Mouse (Mus musculus) thymus, postnatal 0 days (tissue): ENCODE measurements around the gene Mrpl43. TPM values are rescaled to one million over a fixed set of nuclear protein-coding genes. Genes with fewer than 3 reads are reported as not detected.
"Not testable (repeated sequence)": the region's sequence is repeated elsewhere in the genome, so short reads cannot be mapped to it uniquely, and the experiment has no call there.

Source experiments
- DNase-seq: peaks from one replicate; pipeline ENCODE4 v3.0.0-alpha.2; 2015; ENCODE audit warnings: low spot score
- polyA plus RNA-seq: library from polyadenylated mRNA; unstranded; fragments of >200 nt; fragmentation: Nextera tagmentation; extraction: Ambion mirVana; gene quantifications from 2 replicates; pipeline ENCODE4 v1.2.1, GENCODE M21; 2015

The Mrpl43 gene
- polyA plus RNA-seq, result 89.1 and 102 TPM in 2 replicates

GRCm38 (mm10) chr19:45005957-45006712, at the start of gene Mrpl43:
TSS of gene Mrpl43 (minus strand) at chr19:45006442.
- DNase-seq, result peak; percentile 92

DNA sequence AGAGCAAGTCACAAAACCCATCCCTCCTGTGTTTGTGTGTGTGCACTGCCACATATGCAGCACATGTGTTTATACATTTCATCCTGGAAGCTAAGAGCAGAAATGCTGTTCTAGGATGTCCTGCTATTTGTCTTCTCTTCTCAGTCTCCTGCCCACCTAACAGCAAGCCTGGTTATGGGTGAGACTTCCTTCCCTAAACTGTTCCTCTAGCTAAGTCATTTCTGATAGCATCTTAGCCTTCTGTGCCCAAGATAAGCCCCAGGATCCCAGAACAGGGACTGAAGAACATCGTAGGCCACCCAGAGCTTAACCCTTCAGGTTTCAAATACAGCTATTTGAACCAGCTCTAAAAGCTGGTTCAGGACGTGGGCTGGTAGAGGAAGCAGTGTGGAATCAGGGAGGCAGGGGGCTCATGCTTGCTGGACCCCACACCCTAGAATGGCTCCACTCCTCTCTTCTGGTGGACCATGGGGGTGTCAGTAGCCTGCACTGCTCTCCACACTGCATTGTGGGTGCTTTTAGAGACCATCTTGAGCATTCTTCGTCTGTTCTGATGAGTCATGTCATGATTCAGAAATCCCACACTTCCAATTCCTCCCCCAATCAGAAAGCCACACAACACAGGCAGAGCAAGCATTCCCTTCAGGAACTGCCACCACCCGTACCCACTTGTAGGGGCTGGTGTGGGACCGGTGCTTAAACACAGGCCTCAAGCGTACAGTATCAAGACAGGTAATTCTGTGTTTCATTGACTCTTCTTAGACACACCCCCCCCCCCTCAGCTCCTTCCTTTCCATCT, 48.8 kb upstream of the Mrpl43 start:
- DNase-seq, result no peak

DNA sequence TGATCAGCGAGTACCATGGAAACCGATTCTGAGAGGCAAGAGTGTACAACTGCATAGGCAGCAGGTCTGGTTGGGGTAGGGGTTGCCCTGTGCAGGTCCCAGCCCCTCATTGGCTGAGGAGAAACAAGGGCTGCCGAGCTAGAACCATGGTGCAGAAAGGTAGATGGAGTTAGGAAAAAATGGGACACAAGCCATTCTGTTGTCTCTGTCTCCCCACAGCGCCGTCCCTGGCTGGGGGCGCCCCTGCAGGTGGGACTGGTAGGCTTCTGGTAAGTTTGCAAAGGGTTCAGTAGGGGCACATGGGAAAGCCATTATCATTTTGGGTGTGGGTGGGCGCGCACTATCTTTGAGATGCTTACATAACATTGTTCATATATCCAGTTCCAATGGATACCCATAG, 47.2 kb upstream of the Mrpl43 start:
- no peak for DNase-seq

DNA sequence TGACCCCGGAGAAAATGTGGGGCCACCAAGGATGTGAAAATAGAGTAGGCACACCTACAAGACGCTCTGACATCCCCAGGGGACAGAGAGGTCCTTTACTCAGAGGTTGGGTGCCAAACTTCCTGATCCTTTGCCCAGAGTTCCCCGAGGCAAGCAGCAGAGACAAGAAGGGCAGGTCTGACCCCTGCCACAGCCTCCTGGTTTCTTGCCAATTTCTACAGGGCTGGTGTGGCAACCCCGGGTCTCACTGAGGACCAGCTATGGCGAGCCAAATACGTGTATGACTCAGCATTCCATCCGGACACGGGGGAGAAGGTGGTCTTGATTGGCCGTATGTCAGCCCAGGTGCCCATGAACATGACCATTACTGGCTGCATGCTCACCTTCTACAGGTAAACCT, 43.3 kb upstream of the Mrpl43 start:
- DNase-seq, result no peak

DNA sequence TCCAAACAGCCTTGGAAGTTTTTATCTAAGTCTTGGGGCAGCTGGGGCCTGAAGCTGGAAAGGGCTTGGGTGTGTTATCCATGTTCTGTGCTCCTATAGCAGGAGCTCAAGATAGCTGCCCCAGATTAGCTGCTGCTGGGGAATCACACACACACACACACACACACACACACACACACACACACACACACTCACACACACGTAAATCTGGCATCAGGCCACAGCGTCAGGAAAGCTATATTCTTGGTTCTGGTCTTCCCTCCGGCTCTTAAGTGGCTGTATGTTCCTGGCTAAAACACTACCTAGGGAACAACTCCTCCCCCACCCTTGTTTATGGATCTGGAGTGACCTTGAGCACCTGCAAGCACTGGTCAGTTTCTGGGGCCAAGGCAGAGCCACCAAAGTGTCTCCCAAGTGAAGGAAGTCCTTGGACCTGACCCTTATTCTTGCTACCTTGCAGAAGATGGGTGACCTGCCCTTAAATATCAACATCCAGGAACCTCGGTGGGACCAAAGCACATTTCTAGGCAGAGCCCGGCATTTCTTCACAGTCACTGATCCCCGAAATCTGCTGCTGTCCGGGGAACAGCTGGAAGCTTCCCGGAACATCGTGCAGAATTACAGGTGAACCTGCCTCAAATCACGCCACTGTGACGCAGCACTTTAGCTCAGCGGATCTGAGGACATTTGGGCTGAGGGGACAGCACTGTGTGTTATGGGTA, 42.6 kb upstream of the Mrpl43 start:
- no peak for DNase-seq

DNA sequence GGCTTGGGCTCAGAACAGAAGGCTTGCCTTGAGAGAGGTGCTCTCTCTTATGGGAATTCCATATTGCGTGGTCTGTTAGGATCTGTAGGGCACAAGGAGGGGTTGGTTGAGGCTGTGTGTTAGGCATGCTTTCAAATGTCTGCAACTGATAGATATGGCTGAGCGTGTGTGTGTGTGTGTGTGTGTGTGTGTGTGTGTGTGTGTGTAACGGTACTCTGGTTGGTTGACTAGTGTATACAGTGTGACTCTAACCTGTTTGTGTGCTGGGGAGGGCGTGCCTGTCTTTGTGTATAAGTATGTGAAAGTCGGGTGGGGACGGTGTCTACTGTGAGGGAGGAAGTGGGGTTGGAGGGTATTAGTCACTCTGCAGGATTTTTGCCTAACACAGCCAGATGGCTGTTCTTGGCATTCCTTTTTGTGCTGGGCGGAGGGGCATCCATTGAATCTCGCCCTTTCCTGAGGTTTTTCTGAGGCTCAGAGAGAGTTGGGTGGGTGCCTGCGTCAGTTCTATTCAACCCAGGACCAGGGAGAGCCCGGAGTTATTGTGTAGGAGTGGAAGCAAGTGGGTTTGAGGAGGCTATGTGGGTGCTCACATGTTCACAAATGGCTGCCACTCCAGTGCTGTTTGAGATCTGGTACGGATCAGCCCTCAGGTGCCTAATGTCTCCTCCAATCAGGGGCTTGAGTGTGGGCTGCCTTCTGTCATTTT, 41.8 kb upstream of the Mrpl43 start:
- peak; percentile 60 for DNase-seq

DNA sequence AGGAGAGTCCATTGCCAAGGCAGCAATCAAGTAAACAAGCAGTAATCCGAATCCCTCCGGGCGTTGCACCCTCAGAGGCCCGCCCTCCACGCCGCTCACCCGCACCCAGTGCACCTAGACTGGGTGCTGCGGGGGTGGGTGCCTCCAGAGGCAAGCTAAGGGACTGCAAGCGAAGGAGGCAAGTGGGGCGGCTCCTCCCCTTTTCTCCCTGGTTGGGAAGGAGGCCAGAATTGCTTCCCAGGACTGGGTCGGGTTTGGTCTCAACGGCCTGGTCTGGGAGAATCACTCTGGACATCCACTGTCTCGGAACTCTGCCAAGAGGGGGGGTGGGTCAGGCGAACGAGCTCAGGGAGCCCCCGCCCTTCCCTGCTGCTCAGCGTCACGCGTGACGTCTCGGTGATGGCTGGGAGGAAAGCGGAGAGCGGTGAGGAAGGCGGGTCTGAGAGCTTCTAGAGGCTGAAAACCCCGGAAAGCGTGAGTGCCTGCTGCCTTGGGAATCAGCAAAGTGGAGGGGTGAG, 41.2 kb upstream of the Mrpl43 start, which contains the start of gene Sfxn3:
Sfxn3 (plus strand) TSS at position 87 of the 518 bp plus-strand sequence.
- DNase-seq, result peak; percentile 91

GRCm38 (mm10) chr19:45046523-45047321, 40.5 kb upstream of the Mrpl43 start:
- peak; percentile 83 for DNase-seq

GRCm38 (mm10) chr19:45045651-45046050, 39.4 kb upstream of the Mrpl43 start, which contains the start of gene Pdzd7:
TSS of gene Pdzd7 (minus strand) at chr19:45045717.
- no peak for DNase-seq

DNA sequence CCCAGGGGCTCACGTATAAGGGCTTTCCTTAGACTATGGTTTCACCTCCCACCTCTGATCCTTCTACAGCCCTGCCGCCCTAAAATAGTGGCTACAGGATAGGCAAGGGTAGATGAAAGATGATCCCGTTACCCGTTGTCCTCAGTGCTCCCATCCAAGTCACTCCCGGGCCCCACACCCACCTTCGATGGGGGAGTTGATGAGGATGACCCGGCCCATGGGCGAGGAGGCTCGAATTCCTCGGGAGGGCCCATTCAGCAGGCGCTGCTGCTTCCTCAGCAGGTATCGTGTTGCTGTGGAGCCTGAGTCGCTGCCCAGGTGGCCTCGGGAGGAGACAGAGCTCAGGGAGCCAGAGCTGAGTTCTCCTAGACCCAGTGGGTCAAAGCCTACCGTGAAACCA, 39.0 kb upstream of the Mrpl43 start:
- no peak for DNase-seq

- DNase-seq, result peak; percentile 54
Observed at GRCm38 (mm10) chr19:45044389-45044927, 38.2 kb upstream of the Mrpl43 start.

DNA sequence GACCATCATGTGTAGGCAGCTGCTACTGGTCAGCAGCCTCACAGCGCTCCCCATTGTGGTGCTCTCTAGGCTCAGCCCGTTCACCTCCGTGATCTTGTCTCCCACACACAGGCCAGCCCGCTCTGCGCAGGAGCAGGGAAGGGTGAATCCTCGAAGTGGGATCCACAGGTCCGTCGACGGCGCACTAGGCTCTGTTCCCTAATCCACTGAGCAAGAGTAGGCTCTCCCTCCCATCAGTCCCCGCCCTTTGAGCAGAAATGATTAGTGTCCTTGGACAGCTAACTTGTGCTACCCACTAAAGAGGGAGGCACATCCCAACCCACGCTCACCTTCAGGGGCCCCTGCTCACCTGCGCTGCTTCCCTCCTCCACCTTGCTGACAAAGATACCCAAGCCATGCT, 34.0 kb upstream of the Mrpl43 start:
- DNase-seq, result no peak

GRCm38 (mm10) chr19:45038198-45038597, 32.0 kb upstream of the Mrpl43 start:
- not testable (repeated sequence) for DNase-seq

DNA sequence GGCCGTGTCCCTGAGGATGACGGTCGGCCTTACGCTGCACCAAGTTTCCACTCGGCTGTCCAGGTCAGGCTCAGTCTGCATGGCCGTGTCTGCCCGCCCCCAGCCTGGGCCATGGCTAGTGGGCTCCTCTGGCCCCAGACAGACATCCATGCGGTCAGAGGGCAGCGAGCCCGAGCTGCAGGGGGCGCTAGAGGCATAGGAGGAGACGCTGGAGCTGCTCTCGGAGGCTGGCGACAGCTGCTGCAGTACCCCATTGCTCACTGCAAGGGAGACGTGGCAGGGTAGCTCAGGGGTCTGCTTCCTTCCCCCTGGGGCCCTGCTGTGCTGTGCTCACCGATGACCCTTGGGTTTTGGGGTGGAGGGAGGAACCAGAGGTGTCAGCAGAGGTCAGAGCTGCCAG, 30.6 kb upstream of the Mrpl43 start:
- peak; percentile 48 for DNase-seq

DNA sequence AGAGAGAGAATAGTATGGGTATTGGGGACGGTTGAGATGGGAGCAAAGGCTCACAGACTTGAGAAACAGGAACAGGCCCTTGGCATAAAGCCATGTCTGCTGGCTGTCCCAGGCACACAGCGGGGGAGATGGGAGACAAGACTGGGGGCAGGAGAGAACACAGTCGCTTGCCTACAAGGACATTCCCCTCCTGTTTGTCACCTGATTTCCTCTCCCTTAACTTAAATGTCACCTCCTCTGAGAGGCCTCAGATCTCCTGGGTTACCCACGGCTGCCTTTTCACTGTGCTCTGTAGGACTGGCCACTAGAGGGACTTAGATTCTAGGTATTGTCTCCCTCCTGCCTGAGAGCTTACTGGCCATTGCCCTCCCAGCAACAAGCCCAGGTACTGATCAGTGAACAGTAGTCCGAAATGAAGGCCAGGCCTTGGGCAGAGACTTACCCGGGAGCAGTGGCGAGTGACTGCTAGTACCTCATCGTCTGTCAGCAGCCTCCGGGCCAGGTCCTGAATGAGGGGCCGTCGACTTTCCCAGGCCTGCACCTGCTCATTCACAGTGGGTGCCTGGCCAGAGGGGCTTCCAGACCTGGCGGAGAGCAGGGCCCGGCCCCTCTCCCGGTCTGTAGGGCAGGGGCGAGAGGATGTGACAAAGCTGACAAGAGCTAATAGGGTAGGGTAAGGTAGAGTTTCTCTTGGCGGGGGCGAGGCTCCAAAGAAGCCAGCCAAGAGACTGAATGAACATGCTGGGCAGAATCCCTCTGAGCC, 26.5 kb upstream of the Mrpl43 start:
- no peak for DNase-seq

GRCm38 (mm10) chr19:45031780-45032179, 25.5 kb upstream of the Mrpl43 start:
- DNase-seq, result peak; percentile 67

DNA sequence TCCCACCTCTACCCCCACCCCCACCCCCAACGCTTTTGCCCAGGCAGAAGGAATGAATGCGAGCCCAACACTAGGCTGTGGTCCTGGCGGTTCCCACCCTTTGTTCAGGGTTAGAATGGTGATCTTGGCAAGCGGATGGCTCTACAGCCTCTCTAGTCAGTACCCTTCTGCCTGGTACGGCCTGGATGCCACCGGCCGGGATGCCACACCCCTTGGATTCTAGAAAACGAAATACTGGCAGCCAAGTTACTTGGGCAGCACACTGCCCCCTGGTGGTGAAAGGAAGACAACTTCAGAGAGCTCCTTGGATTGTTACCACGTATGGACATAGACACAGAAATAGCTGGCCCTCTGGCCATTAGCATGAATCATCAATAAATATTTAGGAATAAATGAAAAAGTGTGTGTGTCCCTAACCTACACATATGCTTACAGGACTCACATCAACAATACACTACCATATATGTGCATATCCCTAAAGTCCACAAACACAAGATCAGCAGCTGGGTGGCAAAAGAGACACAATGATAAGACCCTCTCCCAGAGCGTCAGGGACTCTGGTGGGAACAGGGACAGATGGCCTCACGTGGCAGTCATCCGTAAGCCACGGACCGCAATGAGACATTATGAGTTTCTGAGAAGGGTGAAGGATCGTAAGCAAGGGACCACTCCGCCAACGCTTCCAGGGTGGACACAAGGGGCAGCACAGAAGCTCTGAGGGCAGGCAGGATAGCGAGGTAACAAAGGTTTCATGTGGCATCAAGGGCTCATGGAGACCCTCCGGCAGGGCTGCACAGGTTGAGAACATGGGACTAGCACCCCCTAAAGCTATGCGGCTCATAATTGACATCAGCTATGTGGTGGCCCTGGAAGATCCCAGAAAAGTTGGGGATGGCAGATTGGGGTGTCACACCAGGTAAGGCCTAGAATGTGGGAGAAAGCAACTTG, 24.8 kb upstream of the Mrpl43 start:
- peak; percentile 86 for DNase-seq

GRCm38 (mm10) chr19:45030111-45030510, 23.9 kb upstream of the Mrpl43 start:
- DNase-seq, result peak; percentile 60
